Mouse (Mus musculus) heart, adult 2 months (tissue): ENCODE data around the gene Rps6kc1.

Experiments
- EP300 ChIP-seq: fragments of 200-500 bp; IDR thresholded peaks from 2 replicates; pipeline ENCODE4 v1.6.1; 2011; ENCODE audit warnings: low read depth, low read length, control low read depth; ENCODE audit not compliant: insufficient read depth
- POLR2A ChIP-seq: fragments of 200-500 bp; IDR thresholded peaks from 2 replicates; pipeline ENCODE4 v1.6.1; 2011; ENCODE audit warnings: mild to moderate bottlenecking, low read depth, low read length, control low read depth; ENCODE audit not compliant: insufficient read depth

GRCm38 (mm10) chr1:190697576-190697975 is 214.0 kb downstream of the Rps6kc1 start:
- no peak for TF ChIP-seq POLR2A
- TF ChIP-seq EP300 = no peak
